Mouse (Mus musculus) heart, postnatal 0 days (tissue): Measurements from ENCODE around the gene Ybey. TPM values are rescaled to one million over a fixed set of nuclear protein-coding genes. Genes with fewer than 3 reads are reported as not detected.

ENCODE experiments used
- ATAC-seq: fragments of 200-750 bp; cut with Nextera tagmentation; 2 replicates; pipeline ENCODE4 v1.8.0; 2017; ENCODE audit warnings: low read depth, moderate number of reproducible peaks, moderate library complexity; ENCODE audit not compliant: insufficient read depth
- DNase-seq: peaks from one replicate; pipeline ENCODE4 v3.0.0-alpha.2; 2016; ENCODE audit warnings: low spot score
- H3K27ac ChIP-seq: fragments of 300-500 bp; sonication (generic); 2 replicates; pipeline ENCODE4 v1.5.1; 2014; ENCODE audit warnings: low read depth, mild to moderate bottlenecking
- H3K27me3 ChIP-seq: fragments of 300-500 bp; sonication (generic); 2 replicates; pipeline ENCODE4 v1.6.1; 2014; ENCODE audit warnings: low read length, mixed read lengths; ENCODE audit not compliant: control insufficient read depth, insufficient read depth
- H3K36me3 ChIP-seq: fragments of 300-500 bp; sonication (generic); replicated peaks from 2 replicates; pipeline ENCODE4 v1.6.1; 2014; ENCODE audit warnings: low read length, mixed read lengths; ENCODE audit not compliant: control insufficient read depth, insufficient read depth
- H3K4me1 ChIP-seq: fragments of 300-500 bp; sonication (generic); 2 replicates; pipeline ENCODE4 v1.6.1; 2014; ENCODE audit warnings: antibody characterized with exemption; ENCODE audit not compliant: control insufficient read depth, insufficient read depth
- H3K4me2 ChIP-seq: fragments of 300-500 bp; sonication (generic); 2 replicates; pipeline ENCODE4 v1.6.1; 2014; ENCODE audit warnings: low read depth, mild to moderate bottlenecking, low read length, moderate library complexity
- H3K4me3 ChIP-seq: fragments of 300-500 bp; sonication (generic); 2 replicates; pipeline ENCODE4 v1.5.1; 2014; ENCODE audit warnings: low read depth, low read length
- H3K9ac ChIP-seq: fragments of 300-500 bp; sonication (generic); replicated peaks from 2 replicates; pipeline ENCODE4 v1.6.1; 2014; ENCODE audit warnings: low read depth, low read length, mixed read lengths
- H3K9me3 ChIP-seq: fragments of 300-500 bp; sonication (generic); replicated peaks from 2 replicates; pipeline ENCODE4 v1.6.1; 2016; ENCODE audit warnings: low read length; ENCODE audit not compliant: control insufficient read depth
- CTCF ChIP-seq: IDR thresholded peaks from 2 replicates; pipeline ENCODE4 v1.5.1; 2016; ENCODE audit warnings: antibody characterized with exemption, control low read depth, low read depth
- EP300 ChIP-seq: IDR thresholded peaks from 2 replicates; pipeline ENCODE4 v1.6.1; 2016; ENCODE audit warnings: antibody characterized with exemption, low read depth
- WGBS: fragments of 180-500 bp; shearing (Covaris S2); extraction: QIAGEN DNeasy Blood & Tissue Kit; methylation state at CpG from one replicate; pipeline ENCODE4 v1.1.7; 2014; 5-methylcytosine and 5-hydroxymethylcytosine counted together
- polyA plus RNA-seq: library from polyadenylated mRNA; unstranded; fragments of >200 nt; fragmentation: Nextera tagmentation; extraction: Ambion mirVana; gene quantifications from 2 replicates; pipeline ENCODE4 v1.2.1, GENCODE M21; 2015
- total RNA-seq: library from RNA; depleted of rRNA; stranded (reverse); fragments of >200 nt; gene quantifications from 2 replicates; pipeline ENCODE4 v1.2.3, GENCODE M21; 2014; ENCODE audit warnings: low replicate concordance

The Ybey gene
- total and polyA plus RNA-seq, 2 experiments from 2014 or later = 4.5 to 6.3 TPM

- WGBS = 30% methylated on average over 7 of the region's 7 CpGs
- Histone ChIP-seq H3K9me3 (no peaks in the 10 kb centered on the region), H3K4me3 (no peak overlapping the region), H3K27ac (peak overlapping the region; percentile 61), H3K9ac (no peak overlapping the region), H3K4me1 (peaks cover 11% of the 10 kb centered on the region; the same call in 1 of the 2 replicates), H3K27me3 (no peaks in the 10 kb centered on the region), H3K36me3 (peaks cover 84% of the 10 kb centered on the region), H3K4me2 (no peak overlapping the region)
- ATAC-seq (0 out of 2 replicates have a peak, but pooled peaks have one; percentile 11), DNase-seq (peak; percentile 21)
- TF ChIP-seq EP300 = no peak
- no peak for TF ChIP-seq CTCF
Measured at GRCm38 (mm10) chr10:76496366-76496765, 27.5 kb upstream of the Ybey start.

- 75% methylated on average over 6 of the region's 6 CpGs for whole genome bisulfite sequencing
- Histone ChIP-seq H3K4me2 (no peak overlapping the region), H3K9me3 (no peaks in the 10 kb centered on the region), H3K4me1 (peaks cover 11% of the 10 kb centered on the region; the same call in 1 of the 2 replicates), H3K27ac (peak overlapping the region; percentile 61), H3K36me3 (peaks cover 85% of the 10 kb centered on the region), H3K4me3 (no peak overlapping the region), H3K27me3 (no peaks in the 10 kb centered on the region), H3K9ac (no peak overlapping the region)
- ATAC-seq = no peak
- DNase-seq = no peak
- TF ChIP-seq CTCF (no peak), EP300 (no peak)
Measured at GRCm38 (mm10) chr10:76495501-76495900, 26.6 kb upstream of the Ybey start.

- Histone ChIP-seq H3K36me3 (peaks cover 85% of the 10 kb centered on the region), H3K9ac (no peak overlapping the region), H3K4me1 (peaks cover 11% of the 10 kb centered on the region; the same call in 1 of the 2 replicates), H3K27me3 (no peaks in the 10 kb centered on the region), H3K9me3 (no peaks in the 10 kb centered on the region), H3K4me2 (no peak overlapping the region), H3K27ac (no peak overlapping the region), H3K4me3 (no peak overlapping the region)
- peak; percentile 26; the same call in 1 of the 2 replicates for ATAC-seq
- no peak for DNase-seq
- 60% methylated on average over 1 of the region's 1 CpGs for WGBS
- peak; percentile 15; the same call in 1 of the 2 replicates for TF ChIP-seq CTCF
- TF ChIP-seq EP300 = no peak
Measured at GRCm38 (mm10) chr10:76493527-76493926, 24.6 kb upstream of the Ybey start.

DNA sequence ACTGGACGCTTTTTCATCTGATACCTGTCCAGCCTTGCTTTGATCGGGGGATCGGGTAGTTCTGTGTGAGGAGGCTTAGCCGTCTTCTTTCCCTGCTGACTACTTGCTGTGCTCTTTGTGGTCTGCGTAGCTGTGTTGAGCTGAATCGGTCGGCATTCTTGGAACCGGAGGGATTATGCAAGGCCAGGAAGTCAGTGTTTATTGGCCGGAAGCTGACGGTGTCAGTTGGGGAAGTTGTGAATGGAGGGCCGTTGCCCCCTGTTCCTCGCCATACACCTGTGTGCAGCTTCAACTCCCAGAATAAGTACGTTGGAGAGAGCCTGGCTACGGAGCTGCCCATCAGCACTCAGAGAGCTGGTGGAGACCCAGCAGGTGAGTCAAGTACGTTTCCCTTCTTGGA lies 20.3 kb upstream of the Ybey start:
- no peaks in the 10 kb centered on the region for H3K9me3 ChIP-seq
- H3K27ac ChIP-seq = no peak overlapping the region
- TF ChIP-seq EP300 = no peak
- no peak for TF ChIP-seq CTCF
- no peak overlapping the region for H3K9ac ChIP-seq
- H3K4me1 ChIP-seq = no peaks in the 10 kb centered on the region
- DNase-seq = no peak
- H3K4me2 ChIP-seq = no peak overlapping the region
- no peak for ATAC-seq
- H3K36me3 ChIP-seq = peaks cover 89% of the 10 kb centered on the region
- WGBS = 82% methylated on average over 15 of the region's 15 CpGs
- no peaks in the 10 kb centered on the region for H3K27me3 ChIP-seq
- H3K4me3 ChIP-seq = no peak overlapping the region

DNA sequence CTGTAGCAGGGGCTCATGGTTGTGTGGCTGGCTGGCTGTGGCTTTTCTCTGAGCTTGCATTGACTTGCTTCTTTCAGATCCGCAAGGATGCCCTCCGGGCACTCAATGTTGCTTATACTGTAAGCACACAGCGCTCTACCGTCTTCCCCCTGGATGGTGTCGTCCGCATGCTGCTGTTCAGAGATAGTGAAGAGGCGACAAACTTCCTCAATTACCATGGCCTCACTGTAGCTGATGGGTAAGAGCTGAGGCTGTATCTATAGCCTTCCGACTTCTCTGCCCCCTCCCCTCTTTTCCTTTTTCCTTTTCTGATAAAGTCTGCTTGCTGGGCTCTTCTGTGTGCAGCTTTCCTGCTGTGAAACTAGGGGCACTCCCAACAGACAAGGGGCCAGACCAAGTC lies 19.4 kb upstream of the Ybey start:
- no peaks in the 10 kb centered on the region for H3K27me3 ChIP-seq
- ATAC-seq (no peak), DNase-seq (no peak)
- H3K36me3 ChIP-seq = peaks cover 89% of the 10 kb centered on the region
- no peak overlapping the region for H3K4me2 ChIP-seq
- H3K27ac ChIP-seq = no peak overlapping the region
- no peaks in the 10 kb centered on the region for H3K9me3 ChIP-seq
- H3K4me1 ChIP-seq = no peaks in the 10 kb centered on the region
- TF ChIP-seq EP300 = no peak
- no peak for TF ChIP-seq CTCF
- WGBS = 73% methylated on average over 8 of the region's 8 CpGs
- H3K9ac ChIP-seq = no peak overlapping the region
- H3K4me3 ChIP-seq = no peak overlapping the region

GRCm38 (mm10) chr10:76486302-76486701 lies 17.4 kb upstream of the Ybey start:
- 92% methylated on average over 2 of the region's 2 CpGs for WGBS
- ATAC-seq = no peak
- no peaks in the 10 kb centered on the region for H3K9me3 ChIP-seq
- no peak for DNase-seq
- H3K4me1 ChIP-seq = no peaks in the 10 kb centered on the region
- H3K4me3 ChIP-seq = no peak overlapping the region
- H3K36me3 ChIP-seq = peaks cover 96% of the 10 kb centered on the region
- TF ChIP-seq CTCF (no peak), EP300 (no peak)
- H3K9ac ChIP-seq = no peak overlapping the region
- no peak overlapping the region for H3K4me2 ChIP-seq
- no peak overlapping the region for H3K27ac ChIP-seq
- no peaks in the 10 kb centered on the region for H3K27me3 ChIP-seq
